Mouse (Mus musculus) urinary bladder, adult 18-20 months (tissue): ENCODE measurements at regions not wholly inside any gene's neighbourhood (a gene's known extent, or its start where the extent isn't known, plus 50 kb on each side); places are given as distances from the start of the nearest gene placed in this dataset.

Experiments
- DNase-seq, 2 experiments: peaks; one replicate each; pipeline ENCODE4 v3.0.0; 2022; ENCODE audit warnings: low spot score in 2 of 2, mixed read lengths in 2 of 2

DNA sequence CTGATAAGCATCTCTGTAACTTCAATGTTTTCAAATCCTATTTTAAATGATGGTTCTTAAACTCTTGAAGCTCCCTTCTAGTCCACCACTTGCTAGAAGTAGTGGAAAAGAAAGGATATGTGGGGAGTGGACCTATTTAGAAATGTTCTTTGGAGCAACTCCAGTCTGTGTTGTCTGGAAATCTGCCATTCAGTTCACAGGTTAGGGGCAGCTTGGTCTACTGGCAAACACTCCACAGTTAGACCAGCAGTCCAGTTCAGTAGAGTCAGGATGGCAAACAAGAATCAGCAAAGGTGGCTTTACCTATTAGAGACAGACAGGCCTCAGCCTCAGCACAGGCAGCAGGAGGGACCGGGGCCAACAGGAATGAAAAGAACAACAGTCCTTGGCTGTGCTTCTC lies 67.3 kb upstream of the Dpyd start:
- no peak for DNase-seq

DNA sequence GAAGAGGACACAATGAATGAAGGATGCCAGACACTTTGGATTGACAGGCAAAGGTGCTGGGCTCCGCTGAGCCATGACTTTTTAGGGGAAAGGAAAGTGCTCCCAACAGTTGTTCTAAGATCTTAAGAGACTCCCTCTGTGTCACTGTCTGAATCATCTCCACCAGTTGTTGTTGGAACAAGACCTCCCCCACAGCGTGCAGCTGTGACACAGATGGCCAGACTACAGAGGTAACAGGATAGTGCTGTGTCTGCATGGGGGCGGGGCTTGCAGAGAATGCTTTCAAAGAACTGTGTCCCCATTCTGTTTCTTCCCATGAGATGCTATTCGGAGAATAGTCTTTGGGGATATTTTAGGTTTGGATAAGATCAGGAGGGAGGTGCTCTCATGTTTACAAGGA lies 61.7 kb upstream of the Dpyd start:
- no peak for DNase-seq

DNA sequence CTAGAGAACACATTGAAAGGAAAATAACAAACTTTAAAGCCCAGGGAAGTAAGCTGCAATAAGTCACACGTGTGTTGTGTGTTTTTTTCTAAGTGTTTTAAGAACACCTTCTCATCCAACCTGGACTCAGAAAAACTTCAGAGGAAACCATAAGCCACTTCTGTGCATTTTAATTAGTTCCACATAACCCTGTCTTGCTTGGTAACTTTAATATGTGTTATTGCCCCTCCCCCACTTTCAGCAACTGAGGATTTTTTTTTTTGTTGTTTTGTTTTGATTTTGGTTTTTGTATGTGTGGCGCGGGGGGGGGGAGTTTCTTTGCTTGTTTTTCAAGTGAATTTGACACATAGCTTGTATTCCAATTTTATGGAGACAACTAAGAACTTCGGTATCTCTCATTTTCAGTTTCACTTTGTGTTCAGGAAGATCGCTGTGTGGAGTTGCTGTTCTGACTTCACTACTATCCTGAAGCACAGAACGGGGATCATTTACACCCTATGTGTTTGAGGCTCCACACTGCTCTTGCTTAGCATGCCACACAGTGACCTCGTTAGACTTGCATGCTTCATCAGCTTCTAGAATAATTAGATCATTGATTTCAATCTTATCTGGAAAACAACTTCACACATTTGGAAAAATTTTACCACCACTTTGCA lies 54.2 kb upstream of the Dpyd start:
- DNase-seq: no peak

DNA sequence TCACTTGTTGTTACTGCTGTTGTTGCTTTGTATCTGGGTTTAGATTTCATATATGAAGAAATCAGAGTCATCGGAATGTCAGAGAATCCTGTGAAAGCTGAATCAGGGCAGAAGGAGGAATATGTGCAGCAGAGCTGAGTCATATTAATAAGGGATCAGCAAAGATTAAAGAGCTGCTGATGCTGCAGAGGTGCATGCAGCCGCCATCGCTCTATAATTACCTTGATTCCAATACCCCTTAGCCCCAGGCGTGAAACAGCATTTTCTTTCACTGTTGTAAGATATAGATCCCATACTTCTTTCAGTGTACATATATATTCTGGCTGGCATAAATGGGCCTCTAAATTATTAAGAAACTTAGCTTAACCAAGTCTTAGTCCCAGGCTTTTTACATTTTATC lies 51.1 kb upstream of the Dpyd start:
- no peak for DNase-seq

DNA sequence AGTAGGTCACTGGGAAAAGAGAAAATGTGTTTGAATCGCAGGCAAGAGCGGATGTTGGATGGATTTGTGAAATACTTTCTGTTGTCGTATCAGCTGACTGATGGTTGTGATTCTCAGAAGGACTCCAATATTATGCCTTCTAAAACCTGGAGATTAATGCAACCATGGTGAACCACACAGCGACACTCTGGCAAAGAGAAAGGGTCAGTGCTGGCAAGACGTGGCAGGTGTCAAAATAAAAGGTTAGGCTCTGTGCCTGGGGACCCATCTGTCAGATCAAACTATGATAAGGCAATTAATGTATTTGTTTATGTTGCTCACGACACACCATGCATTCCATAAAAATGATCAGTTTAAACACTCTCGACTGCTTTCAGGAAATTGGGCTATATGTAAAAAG lies 50.0 kb upstream of the Dpyd start:
- no peak for DNase-seq
